Mouse (Mus musculus): ENCODE measurements around the gene Cdc26.

Gene Cdc26

GRCm38 (mm10) chr4:62362437-62362836, 46.0 kb downstream of the Cdc26 start:
- DNase-seq (ENCODE audit: extremely low read depth, insufficient read length, low spot score): no peak

- no peak for DNase-seq (ENCODE audit: extremely low read depth, insufficient read length, low spot score)
Measured at GRCm38 (mm10) chr4:62361997-62362396, 46.4 kb downstream of the Cdc26 start.

GRCm38 (mm10) chr4:62361571-62361970, 46.9 kb downstream of the Cdc26 start:
- DNase-seq (ENCODE audit: extremely low read depth, insufficient read length, low spot score): no peak

DNA sequence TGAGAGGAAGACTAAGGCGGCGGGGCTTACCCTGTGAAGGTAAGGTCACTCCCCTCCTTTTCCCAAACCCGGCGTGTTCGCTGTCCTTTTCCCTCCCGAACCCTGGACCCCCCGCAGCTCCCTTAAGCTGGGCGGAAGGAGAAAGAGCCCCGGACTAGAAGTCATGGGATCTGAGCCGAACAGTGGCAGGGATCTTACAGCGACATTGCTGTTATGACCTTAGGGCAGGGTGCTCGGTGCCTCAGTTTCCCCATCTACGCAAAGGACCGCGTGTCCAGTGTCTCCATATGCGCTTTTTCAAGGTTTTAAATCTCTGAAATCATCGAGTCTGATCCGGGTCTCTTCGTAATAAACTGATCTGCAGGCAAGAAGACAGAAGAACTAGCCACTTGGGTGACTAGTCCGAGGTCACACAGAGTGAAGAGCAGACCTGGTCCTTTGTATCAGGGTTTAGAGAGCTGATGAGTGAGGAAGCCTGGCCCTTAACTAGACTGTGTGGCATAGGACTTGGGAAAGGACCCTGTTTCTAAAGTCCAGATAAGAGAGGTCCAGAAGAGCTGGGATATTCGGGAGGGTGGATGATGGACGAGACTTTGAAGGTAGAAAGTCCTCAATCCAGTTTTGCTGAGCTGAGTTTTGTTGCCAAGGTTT, 47.5 kb downstream of the Cdc26 start:
- DNase-seq (ENCODE audit: extremely low read depth, insufficient read length, low spot score): no peak

DNA sequence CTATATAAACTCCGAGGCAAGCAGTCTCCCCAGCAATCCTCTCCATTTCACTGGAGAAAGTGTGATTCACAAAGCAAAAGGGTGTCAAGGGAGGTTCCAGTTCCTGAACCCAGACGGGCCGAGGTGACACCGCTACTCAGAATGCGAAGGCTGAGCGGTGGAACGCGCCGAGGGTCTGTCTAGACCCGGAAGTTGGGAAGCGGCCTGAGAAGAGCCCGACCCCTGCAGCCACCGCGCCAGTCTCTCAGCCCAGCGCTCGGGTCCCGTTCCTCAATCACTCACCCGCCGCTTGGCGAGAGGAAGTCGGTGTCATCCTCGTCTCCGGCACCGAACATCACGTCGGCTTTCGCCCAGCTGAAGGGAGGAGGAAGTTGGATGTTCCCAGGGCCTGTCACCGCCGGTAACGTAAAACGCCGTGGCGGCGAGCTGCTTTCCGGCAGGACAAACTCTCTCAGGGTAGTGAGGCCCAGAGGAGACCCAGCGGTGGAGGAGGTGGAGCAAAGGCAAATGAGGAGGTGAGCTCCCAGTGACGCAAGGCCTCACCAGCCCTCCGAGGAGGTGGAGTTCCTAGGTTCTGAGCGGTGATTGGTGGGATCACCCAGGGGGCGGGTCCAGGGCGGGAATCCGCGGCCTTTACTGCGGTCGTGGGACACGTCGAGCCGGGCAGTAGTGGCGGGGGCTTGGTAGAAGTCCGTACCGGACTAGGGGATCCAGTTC, 48.2 kb downstream of the Cdc26 start, which contains the start of the genes Fkbp15 and Slc31a1:
Fkbp15 (minus strand) TSS at position 461 of the 717 bp plus-strand sequence.
Slc31a1 (plus strand) TSS at position 640 of the 717 bp plus-strand sequence.
- DNase-seq (ENCODE audit: extremely low read depth, insufficient read length, low spot score): peak; percentile 99

DNA sequence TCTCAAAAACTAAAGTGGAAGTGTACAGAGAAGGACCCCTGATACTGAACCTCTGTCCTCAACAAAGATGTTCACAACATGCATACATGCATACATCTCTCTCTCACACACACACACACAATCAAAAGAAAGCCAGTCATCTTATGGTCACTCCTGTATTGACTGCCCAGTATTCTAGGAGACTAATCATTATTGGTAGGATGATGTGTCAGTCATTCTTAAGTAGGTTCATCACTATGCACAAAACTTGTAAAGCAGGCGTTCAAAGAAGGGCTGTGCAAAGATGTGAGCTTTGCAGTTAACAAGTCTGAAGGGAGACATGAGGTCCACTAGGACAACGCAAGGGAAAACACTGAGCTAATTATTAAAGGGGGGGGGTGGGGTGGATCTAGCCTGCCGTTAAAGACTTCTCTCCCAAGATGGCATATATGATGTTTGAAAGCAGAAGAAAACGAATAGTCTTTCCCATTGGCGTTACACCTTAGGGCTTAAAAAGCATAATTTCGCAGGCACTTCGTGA, 49.1 kb downstream of the Cdc26 start:
- DNase-seq (ENCODE audit: extremely low read depth, insufficient read length, low spot score): peak; percentile 40

DNA sequence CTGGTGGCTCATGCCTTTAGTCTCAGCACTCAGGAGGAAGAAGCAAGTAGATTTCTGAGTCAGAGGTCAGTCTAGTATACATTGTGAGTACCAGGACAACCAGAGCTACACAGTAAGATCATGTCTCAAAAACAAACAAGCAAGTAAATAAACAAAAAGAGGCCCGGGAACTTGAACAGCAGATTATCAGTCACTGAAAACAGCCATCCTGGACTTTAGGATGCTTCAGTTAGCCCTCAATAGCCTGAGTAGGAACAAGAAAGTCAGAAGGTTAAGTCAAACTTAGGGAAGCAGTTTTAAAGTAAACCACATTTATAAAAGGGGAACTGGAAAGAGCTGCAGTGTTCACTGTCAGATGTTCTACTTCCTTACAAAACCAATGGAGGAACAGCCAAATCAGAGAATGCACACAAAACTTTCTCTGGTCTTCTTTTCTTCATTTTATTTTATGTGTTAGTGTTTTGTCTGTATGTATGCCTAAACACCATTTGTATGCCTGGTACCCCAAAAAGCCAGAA, 50.8 kb downstream of the Cdc26 start:
- DNase-seq (ENCODE audit: extremely low read depth, insufficient read length, low spot score): no peak

- DNase-seq (ENCODE audit: extremely low read depth, insufficient read length, low spot score): no peak
Measured at GRCm38 (mm10) chr4:62349371-62349770, 59.1 kb downstream of the Cdc26 start.

DNA sequence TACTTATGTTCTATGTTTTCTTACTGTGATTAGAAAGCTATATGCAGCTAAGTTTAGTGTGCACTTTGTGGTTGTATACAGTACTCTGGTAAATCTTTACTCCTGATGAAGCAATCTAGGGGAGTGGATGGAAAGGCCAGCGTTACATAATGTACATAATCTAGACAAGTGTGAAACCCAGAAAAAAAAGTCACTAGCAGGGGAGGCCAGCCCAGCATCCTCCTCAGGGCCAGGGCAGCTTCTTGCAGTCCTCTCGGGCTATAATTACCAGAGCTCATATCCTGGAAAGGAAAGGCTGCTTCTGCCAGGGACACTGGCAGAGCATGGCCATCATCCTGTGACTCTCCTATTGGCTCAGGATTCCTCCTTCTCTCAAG, 60.1 kb downstream of the Cdc26 start:
- no peak for DNase-seq (ENCODE audit: extremely low read depth, insufficient read length, low spot score)

- DNase-seq (ENCODE audit: extremely low read depth, insufficient read length, low spot score): no peak
Measured at GRCm38 (mm10) chr4:62347605-62348328, 60.7 kb downstream of the Cdc26 start.

- DNase-seq (ENCODE audit: extremely low read depth, insufficient read length, low spot score): no peak
Measured at GRCm38 (mm10) chr4:62345827-62346226, 62.6 kb downstream of the Cdc26 start.

GRCm38 (mm10) chr4:62344000-62344399, 64.4 kb downstream of the Cdc26 start:
- DNase-seq (ENCODE audit: extremely low read depth, insufficient read length, low spot score): no peak

DNA sequence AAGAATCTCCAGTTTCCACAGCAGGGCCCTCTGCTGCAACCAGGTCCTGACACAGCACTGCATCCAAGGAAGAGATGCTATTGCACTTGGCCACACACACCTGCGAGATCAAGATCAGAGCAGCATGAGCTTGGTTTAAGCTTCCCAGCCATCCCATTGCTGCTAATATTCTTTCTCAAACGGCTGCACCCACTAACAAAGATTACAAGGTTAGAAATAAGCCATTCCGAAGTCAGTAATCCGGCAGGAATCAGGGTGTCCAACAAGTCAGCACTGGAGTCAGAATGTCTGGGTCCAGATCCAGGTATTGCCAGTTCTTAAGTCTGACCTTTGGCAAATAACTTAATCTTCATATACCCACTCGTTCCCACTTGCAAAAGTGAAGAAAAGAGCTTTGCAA, 69.9 kb downstream of the Cdc26 start:
- no peak for DNase-seq (ENCODE audit: extremely low read depth, insufficient read length, low spot score)
